In the genomic region with DNA sequence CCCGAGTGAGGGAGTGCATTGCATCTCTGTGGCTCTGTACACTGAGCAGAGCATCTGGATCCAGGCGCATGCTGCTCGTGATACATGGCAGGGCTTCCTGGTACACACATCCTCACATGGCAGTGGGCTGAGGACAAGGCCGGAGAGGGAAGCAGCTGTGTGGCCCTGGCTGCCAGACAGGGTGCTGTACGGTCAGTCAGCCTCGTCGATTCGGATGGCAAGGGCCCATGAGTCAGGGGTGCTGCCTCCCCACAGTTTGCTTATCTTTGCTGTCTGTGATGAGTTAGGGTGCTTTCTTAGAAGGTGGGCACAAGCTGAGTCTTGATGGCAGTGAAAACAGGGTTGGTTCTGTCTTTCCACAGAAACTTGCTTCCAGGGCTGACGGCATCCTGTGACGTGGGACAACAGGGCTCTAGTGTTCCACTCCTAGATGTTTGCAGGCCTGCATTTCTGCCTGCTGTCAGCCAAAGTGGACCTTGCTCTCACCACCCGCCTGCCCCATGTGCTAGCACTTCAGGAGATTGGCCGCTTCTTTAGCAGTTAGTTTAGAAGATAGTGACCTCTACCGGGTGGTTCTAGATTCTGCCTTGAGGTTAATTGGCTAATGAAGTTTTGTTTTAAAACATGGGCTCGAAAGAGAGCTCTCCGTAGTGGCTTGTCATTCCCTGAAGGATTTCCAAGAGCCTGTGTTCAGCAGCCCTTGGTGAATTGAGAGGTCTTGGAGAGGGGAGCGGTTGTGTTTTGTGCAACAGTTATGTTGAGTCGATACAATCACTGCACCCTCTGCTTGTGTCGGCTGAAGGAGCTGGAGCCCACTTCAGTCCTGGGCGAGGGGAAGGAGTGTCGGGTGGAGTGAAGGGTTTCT, we compare ENCODE assay signal across 8 mouse cellular contexts. TPM values are rescaled to one million over a fixed set of nuclear protein-coding genes. Genes with fewer than 3 reads are reported as not detected.
DNase-seq lines count a peak whose midpoint lies in the region; ATAC-seq and TF ChIP-seq lines count a peak whose summit lies in the region.
"Had no signal": no experiment of that assay in that cellular context is flagged by ENCODE, and none has a peak within 500 bp of the region (broad histone marks: within the 10 kb centered on the region; RNA-seq: fewer than 3 reads in every experiment).

No protein-coding gene starts in this region.

- TF ChIP-seq CTCF in kidney, postnatal 0 days (IDR thresholded peaks at IDR 0.05; ENCODE audit: low read depth): peak; percentile 53; the same call in 1 of the 2 replicates

- no peak overlapping the region for H3K4me2 ChIP-seq in heart, embryonic 12.5 days
- H3K4me2 ChIP-seq in heart, embryonic 16.5 days (ENCODE audit: low read depth, low read length): no peak overlapping the region
- H3K4me2 ChIP-seq in kidney, postnatal 0 days (ENCODE audit: low read length): no peak overlapping the region
- no peak overlapping the region for H3K4me2 ChIP-seq in hindbrain, embryonic 16.5 days (ENCODE audit: low read length)

- H3K27me3 ChIP-seq in heart, embryonic 12.5 days (replicated peaks): no peaks in the 10 kb centered on the region
- no peaks in the 10 kb centered on the region for H3K27me3 ChIP-seq in heart, embryonic 10.5 days (ENCODE audit: insufficient read depth, poor library complexity, severe bottlenecking)
- no peaks in the 10 kb centered on the region for H3K27me3 ChIP-seq in heart, embryonic 16.5 days (ENCODE audit: control insufficient read depth, insufficient read depth, low read length)
- no peaks in the 10 kb centered on the region for H3K27me3 ChIP-seq in kidney, postnatal 0 days (ENCODE audit: insufficient read depth, low read length)
- no peaks in the 10 kb centered on the region for H3K27me3 ChIP-seq in hindbrain, embryonic 16.5 days (replicated peaks; ENCODE audit: control insufficient read depth, insufficient read depth, low read length)

- H3K36me3 ChIP-seq in heart, embryonic 12.5 days: peaks cover 43% of the 10 kb centered on the region
- H3K36me3 ChIP-seq in heart, embryonic 10.5 days: peaks cover 43% of the 10 kb centered on the region
- H3K36me3 ChIP-seq in heart, embryonic 16.5 days (ENCODE audit: control insufficient read depth, insufficient read depth): peaks cover 13% of the 10 kb centered on the region
- H3K36me3 ChIP-seq in kidney, postnatal 0 days (ENCODE audit: insufficient read depth, low read length): peaks cover 37% of the 10 kb centered on the region
- H3K36me3 ChIP-seq in hindbrain, embryonic 16.5 days (ENCODE audit: control insufficient read depth, insufficient read depth, low read length): peaks cover 5% of the 10 kb centered on the region; the same call in 1 of the 2 replicates

- WGBS in heart, embryonic 12.5 days: 76% methylated on average over 20 of the region's 20 CpGs
- 74% methylated on average over 20 of the region's 20 CpGs for WGBS in heart, embryonic 10.5 days
- WGBS in heart, embryonic 16.5 days: 70% methylated on average over 20 of the region's 20 CpGs
- WGBS in kidney, postnatal 0 days: 83% methylated on average over 20 of the region's 20 CpGs
- 88% methylated on average over 20 of the region's 20 CpGs for WGBS in hindbrain, embryonic 16.5 days

- 0 out of 2 replicates have a peak overlapping the region, but pooled peaks have one; percentile 0 for H3K9ac ChIP-seq in heart, embryonic 12.5 days
- no peak overlapping the region; the same call in 1 of the 2 replicates for H3K9ac ChIP-seq in heart, embryonic 16.5 days (ENCODE audit: low read length)
- H3K9ac ChIP-seq in kidney, postnatal 0 days (ENCODE audit: low read depth, low read length): no peak overlapping the region
- H3K9ac ChIP-seq in hindbrain, embryonic 16.5 days (ENCODE audit: low read depth, low read length): no peak overlapping the region

- no peak for DNase-seq in heart, embryonic 10.5 days (ENCODE audit: low spot score)
- peak; percentile 62 for DNase-seq in kidney, postnatal 0 days (ENCODE audit: low spot score)
- DNase-seq in lung, postnatal 10 days: peak; percentile 68
- no peak for DNase-seq in ovary, adult 18-20 months (ENCODE audit: low spot score)
- DNase-seq: embryo, embryonic 11 days had no signal

- H3K27ac ChIP-seq in heart, embryonic 12.5 days (ENCODE audit: poor library complexity, severe bottlenecking): 0 out of 2 replicates have a peak overlapping the region, but pooled peaks have one; percentile 8
- no peak overlapping the region for H3K27ac ChIP-seq in heart, embryonic 10.5 days
- 0 out of 2 replicates have a peak overlapping the region, but pooled peaks have one; percentile 38 for H3K27ac ChIP-seq in heart, embryonic 16.5 days (ENCODE audit: low read length)
- no peak overlapping the region for H3K27ac ChIP-seq in kidney, postnatal 0 days
- H3K27ac ChIP-seq in hindbrain, embryonic 16.5 days (ENCODE audit: low read depth, low read length): no peak overlapping the region

- peaks cover 60% of the 10 kb centered on the region for H3K4me1 ChIP-seq in heart, embryonic 12.5 days (replicated peaks)
- H3K4me1 ChIP-seq in heart, embryonic 10.5 days: peaks cover 34% of the 10 kb centered on the region
- H3K4me1 ChIP-seq in heart, embryonic 16.5 days (ENCODE audit: control insufficient read depth, insufficient read depth, low read length): peaks cover 44% of the 10 kb centered on the region
- H3K4me1 ChIP-seq in kidney, postnatal 0 days (replicated peaks; ENCODE audit: insufficient read depth, low read length): 0 out of 2 replicates have a peak, but pooled peaks cover 5% of the 10 kb centered on the region
- no peaks in the 10 kb centered on the region; the same call in 1 of the 2 replicates for H3K4me1 ChIP-seq in hindbrain, embryonic 16.5 days (ENCODE audit: control insufficient read depth, insufficient read depth, low read depth, low read length)

- H3K9me3 ChIP-seq in heart, embryonic 12.5 days (replicated peaks): no peaks in the 10 kb centered on the region
- H3K9me3 ChIP-seq in heart, embryonic 10.5 days: no peaks in the 10 kb centered on the region
- no peaks in the 10 kb centered on the region for H3K9me3 ChIP-seq in heart, embryonic 16.5 days (replicated peaks; ENCODE audit: control insufficient read depth, low read length)
- no peaks in the 10 kb centered on the region for H3K9me3 ChIP-seq in kidney, postnatal 0 days (replicated peaks; ENCODE audit: low read length)
- no peaks in the 10 kb centered on the region for H3K9me3 ChIP-seq in hindbrain, embryonic 16.5 days (ENCODE audit: control insufficient read depth, low read length)

- H3K4me3 ChIP-seq in heart, embryonic 12.5 days: no peak overlapping the region
- no peak overlapping the region for H3K4me3 ChIP-seq in heart, embryonic 10.5 days
- H3K4me3 ChIP-seq in heart, embryonic 16.5 days (ENCODE audit: low read length): no peak overlapping the region
- no peak overlapping the region for H3K4me3 ChIP-seq in kidney, postnatal 0 days (replicated peaks; ENCODE audit: low read depth, low read length)
- H3K4me3 ChIP-seq in hindbrain, embryonic 16.5 days (ENCODE audit: low read length): no peak overlapping the region

- ATAC-seq in heart, embryonic 12.5 days (ENCODE audit: insufficient number of reproducible peaks, low FRiP score): 0 out of 2 replicates have a peak, but pooled peaks have one; percentile 33
- peak; percentile 64 for ATAC-seq in heart, embryonic 16.5 days (replicated peaks; ENCODE audit: extremely low read depth, insufficient read depth, low FRiP score)
- peak; percentile 59; the same call in 1 of the 2 replicates for ATAC-seq in kidney, postnatal 0 days (replicated peaks; ENCODE audit: low FRiP score, low read depth)
- ATAC-seq in hindbrain, embryonic 16.5 days: no peak

RNA-seq across cellular contexts. Expression of a gene that starts 35.4 kb away (rescaled TPM):
- 17.4 and 19.3 TPM in 2 replicates for polyA plus RNA-seq in heart, embryonic 12.5 days (2016; fragmentation: Nextera tagmentation; extraction: Ambion mirVana)
- 13.1 and 17.8 TPM in 2 replicates for polyA plus RNA-seq in heart, embryonic 10.5 days (2016; fragmentation: Nextera tagmentation; extraction: Ambion mirVana)
- 13.4 and 14.8 TPM in 2 replicates for polyA plus RNA-seq in heart, embryonic 16.5 days (2015; fragmentation: Nextera tagmentation; extraction: Ambion mirVana)
- 25.4 and 25.8 TPM in 2 replicates for polyA plus RNA-seq in kidney, postnatal 0 days (2015; fragmentation: Nextera tagmentation; extraction: Ambion mirVana)
- polyA plus RNA-seq in hindbrain, embryonic 16.5 days (2015; fragmentation: Nextera tagmentation; extraction: Ambion mirVana): 12.7 TPM in 2 replicates

Comparison
In these comparisons a context has a peak if more than half of its experiments do, and no peak if none do; other contexts are left out.
1. H3K27ac ChIP-seq: peak in heart, embryonic 12.5 days (single experiment) and heart, embryonic 16.5 days (single experiment); none in heart, embryonic 10.5 days (single experiment), kidney, postnatal 0 days (single experiment) and hindbrain, embryonic 16.5 days (single experiment).
2. DNase-seq: peak in kidney, postnatal 0 days (single experiment) and lung, postnatal 10 days (single experiment); none in heart, embryonic 10.5 days (single experiment) and ovary, adult 18-20 months (single experiment).